Mouse (Mus musculus) megakaryocyte, embryonic 14.5 days (primary cell): ENCODE data around the gene Naa15.

ENCODE experiments used
- FLI1 ChIP-seq: IDR thresholded peaks from 2 replicates; pipeline ENCODE4 v1.6.1; 2012; ENCODE audit warnings: low read length, inconsistent platforms, mixed read lengths
- GATA1 ChIP-seq: IDR thresholded peaks from 3 replicates; pipeline ENCODE4 v1.6.1; 2012; ENCODE audit warnings: mixed read lengths, low read length, inconsistent platforms, borderline replicate concordance

DNA sequence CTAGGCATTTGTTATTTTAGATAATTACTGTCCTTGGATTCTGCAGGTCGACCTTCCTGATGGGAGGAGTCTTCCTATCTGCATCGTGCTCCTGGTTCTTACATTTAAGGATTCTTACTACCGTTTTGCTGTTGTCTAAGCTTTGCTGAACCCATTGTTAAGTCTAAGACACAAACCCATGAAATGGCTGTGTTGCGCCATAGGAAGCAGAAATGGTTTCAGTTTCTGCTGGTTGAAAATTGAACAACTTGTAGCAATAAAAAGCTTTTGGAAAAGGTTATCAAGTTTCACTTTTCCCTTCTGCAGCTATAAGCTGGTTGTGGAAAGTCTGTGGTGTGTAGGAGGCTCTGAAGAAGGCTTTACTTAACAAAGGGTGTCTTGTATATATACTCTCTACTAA is 60.8 kb downstream of the Naa15 start:
- TF ChIP-seq GATA1 (no peak), FLI1 (no peak)
